Mouse (Mus musculus) Patski (cell line): ENCODE measurements around the gene H6pd. TPM values are rescaled to one million over a fixed set of nuclear protein-coding genes. Genes with fewer than 3 reads are reported as not detected.

Experiments
- ATAC-seq: fragments of 100-300 bp; one replicate; pipeline ENCODE4 v1.8.0; 2021
- CTCF ChIA-PET: fragments of 350-600 bp; sonication (Branson Sonifier 250); formaldehyde crosslinking; loops from one replicate; lab custom pipeline; 2022; ENCODE audit warnings: inconsistent platforms; lab: Charles Lee
- POLR2A ChIA-PET: fragments of 350-600 bp; sonication (Branson Sonifier 250); formaldehyde crosslinking; loops from one replicate; lab custom pipeline; 2022; ENCODE audit warnings: antibody characterized with exemption, inconsistent platforms; lab: Charles Lee
- DNase-seq: peaks from one replicate; pipeline ENCODE4 v3.0.0-alpha.2; 2011; ENCODE audit warnings: low read depth, low spot score
- H3K27me3 ChIP-seq: fragments of 371-371 bp; one replicate; pipeline ENCODE4 v1.5.1; 2021
- CTCF ChIP-seq: fragments of 100-300 bp; IDR thresholded peaks from one replicate; pipeline ENCODE4 v1.5.1; 2021
- in situ Hi-C: fragments of 300-500 bp; cut with MboI; formaldehyde crosslinking; loops from 3 replicates; pipeline ENCODE4 v1.11.1; 2018; ENCODE audit warnings: low pct_unique_long_range_greater_than_20kb, mixed read lengths
- polyA plus RNA-seq: library from polyadenylated mRNA; unstranded; gene quantifications from one replicate; pipeline ENCODE4 v1.2.3, GENCODE M21; 2021

Gene H6pd
- polyA plus RNA-seq, 1 experiment from 2014 or later, result 39.5 TPM

DNA sequence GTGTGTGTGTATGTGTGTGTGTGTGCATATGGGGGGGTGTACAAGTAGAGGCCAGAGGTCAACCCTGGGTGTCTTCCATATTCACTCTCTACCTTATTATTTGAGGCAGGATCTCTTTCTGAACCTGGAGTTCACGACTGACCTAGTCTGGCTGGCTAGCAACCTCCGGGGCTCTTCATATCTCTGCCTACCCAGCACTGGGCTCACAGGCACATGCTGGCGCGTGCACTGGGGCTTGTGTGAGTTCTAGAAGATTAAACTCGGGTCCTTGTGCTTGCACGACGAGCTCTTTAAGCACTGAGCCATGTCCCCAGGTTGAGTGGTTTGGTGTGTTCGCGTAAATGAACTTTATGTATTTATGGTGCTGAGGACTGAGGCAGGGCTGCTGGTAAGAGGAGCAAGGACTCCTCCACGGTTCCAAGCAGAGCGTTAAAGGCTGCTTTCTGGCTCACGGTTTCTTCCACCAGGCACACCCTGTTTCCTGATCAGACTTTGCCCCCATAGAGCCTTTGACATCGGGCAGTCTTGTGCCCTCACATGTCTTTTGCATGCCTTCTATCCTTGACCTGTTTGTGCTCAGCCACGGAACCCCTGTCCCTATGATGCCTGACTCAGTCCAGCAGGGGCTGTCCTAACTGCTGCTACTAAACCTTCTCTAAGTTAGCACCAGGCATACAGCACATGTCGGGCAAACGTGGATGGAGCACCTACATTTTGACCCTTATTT lies 75.1 kb downstream of the H6pd start:
- POLR2A ChIA-PET, result no interaction called here
- DNase-seq, result no peak
- in situ Hi-C loops, result no loop called here
- H3K27me3 ChIP-seq, result no peaks in the 10 kb centered on the region
- no peak for ATAC-seq
- CTCF ChIA-PET, result no interaction called here
- no peak for TF ChIP-seq CTCF

GRCm38 (mm10) chr4:149933025-149933424 lies 75.8 kb downstream of the H6pd start:
- no peak for TF ChIP-seq CTCF
- ATAC-seq (no peak), DNase-seq (no peak)
- ChIA-PET POLR2A (interaction anchor here (1.0 kb wide), 1 partner anchor 11 kb away, joined by 3 read pairs; no protein-coding TSS in a partner anchor), CTCF (no interaction called here)
- in situ Hi-C loops, result no loop called here
- no peaks in the 10 kb centered on the region for H3K27me3 ChIP-seq

- ChIA-PET POLR2A (interaction anchor here (1.0 kb wide), 2 partner anchors 8 to 10 kb away, joined by 3 read pairs; no protein-coding TSS in a partner anchor), CTCF (no interaction called here)
- no peaks in the 10 kb centered on the region for H3K27me3 ChIP-seq
- ATAC-seq, result no peak
- no peak for TF ChIP-seq CTCF
- no peak for DNase-seq
- in situ Hi-C loops, result no loop called here
These were observed 76.6 kb downstream of the H6pd start for GRCm38 (mm10) chr4:149932108-149932815.

GRCm38 (mm10) chr4:149930755-149931154 lies 78.1 kb downstream of the H6pd start:
- ATAC-seq (no peak), DNase-seq (no peak)
- H3K27me3 ChIP-seq, result no peaks in the 10 kb centered on the region
- CTCF ChIA-PET, result no interaction called here
- POLR2A ChIA-PET, result no interaction called here
- TF ChIP-seq CTCF, result no peak
- in situ Hi-C loops, result no loop called here

Other genes starting within 250 kb of the H6pd start
- 23.3 TPM for gene Slc25a33, start 234.7 kb downstream of the H6pd start, polyA plus RNA-seq
- gene Spsb1, start 54.0 kb downstream of the H6pd start, polyA plus RNA-seq, result 23.3 TPM
- gene Gpr157, start 78.3 kb upstream of the H6pd start, polyA plus RNA-seq, result 0.50 TPM
- gene Slc2a5, start 110.3 kb upstream of the H6pd start, polyA plus RNA-seq, result not detected
- not detected for gene Slc2a7, start 139.9 kb upstream of the H6pd start, polyA plus RNA-seq
- not detected for gene Car6, start 192.3 kb upstream of the H6pd start, polyA plus RNA-seq
- gene Eno1, start 227.7 kb upstream of the H6pd start, polyA plus RNA-seq, result 47.1 TPM